Comparison of ENCODE assay signal across 9 mouse cellular contexts in the genomic region with DNA sequence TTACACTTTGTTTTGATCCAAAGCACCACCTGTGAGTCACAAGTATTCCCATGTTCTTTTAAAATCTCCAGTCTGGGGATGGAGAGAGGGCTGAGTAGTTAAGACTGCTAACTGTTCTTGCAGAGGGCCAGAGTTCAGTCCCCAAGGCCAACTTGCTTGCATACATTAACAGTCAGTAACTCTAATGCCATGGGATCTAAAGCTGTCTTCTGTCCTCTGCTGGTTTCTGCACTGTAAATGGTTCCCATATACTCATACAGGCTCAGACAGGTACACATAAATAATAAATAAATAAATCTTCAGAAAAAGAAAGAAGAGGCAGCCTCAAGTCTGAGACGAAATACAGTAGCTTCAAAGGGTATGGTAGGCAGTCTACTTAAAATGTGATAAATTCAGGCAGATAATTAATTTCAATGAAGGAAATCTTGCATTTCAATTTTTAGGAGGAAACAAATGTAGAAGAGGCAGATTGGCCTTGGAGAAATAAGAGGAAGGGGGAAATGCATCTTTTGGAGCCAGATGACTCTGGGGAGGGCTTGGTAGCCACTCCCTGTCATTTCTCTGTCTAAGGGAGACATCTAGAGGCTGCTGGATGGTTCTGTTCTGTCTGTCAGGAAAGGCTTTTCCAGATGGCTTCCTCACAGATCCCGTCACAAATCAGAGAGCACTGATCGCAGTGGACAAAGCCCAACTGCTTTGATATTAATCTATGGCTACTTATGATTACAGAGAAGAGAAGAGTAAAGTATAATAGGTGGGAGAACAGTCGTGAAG. TPM values are rescaled to one million over a fixed set of nuclear protein-coding genes. Genes with fewer than 3 reads are reported as not detected.
DNase-seq lines count a peak whose midpoint lies in the region; ATAC-seq and TF ChIP-seq lines count a peak whose summit lies in the region.
"Had no signal": no experiment of that assay in that cellular context is flagged by ENCODE, and none has a peak within 500 bp of the region (broad histone marks: within the 10 kb centered on the region; RNA-seq: fewer than 3 reads in every experiment).

No protein-coding gene starts in this region.

- TF ChIP-seq CTCF in ES-Bruce4 (IDR thresholded peaks at IDR 0.05; ENCODE audit: low read depth, low read length), result peak; percentile 35
- peak; percentile 64 for TF ChIP-seq CTCF in stomach, postnatal 0 days (IDR thresholded peaks at IDR 0.05; ENCODE audit: low read depth)

- no peak overlapping the region for H3K27ac ChIP-seq in ES-Bruce4 (ENCODE audit: insufficient read depth, low read length)
- H3K27ac ChIP-seq in stomach, postnatal 0 days (replicated peaks), result no peak overlapping the region
- H3K27ac ChIP-seq: lung, embryonic 15.5 days had no signal

- no peak overlapping the region for H3K4me3 ChIP-seq in ES-Bruce4 (ENCODE audit: low read depth, low read length)
- H3K4me3 ChIP-seq in stomach, postnatal 0 days (ENCODE audit: low read depth, low read length), result no peak overlapping the region
- H3K4me3 ChIP-seq: lung, embryonic 15.5 days had no signal

- ATAC-seq in stomach, postnatal 0 days (ENCODE audit: low FRiP score, low TSS enrichment), result no peak

- H3K36me3 ChIP-seq in ES-Bruce4 (ENCODE audit: control insufficient read depth, insufficient read depth, low read length, poor library complexity, severe bottlenecking), result no peaks in the 10 kb centered on the region
- no peaks in the 10 kb centered on the region for H3K36me3 ChIP-seq in stomach, postnatal 0 days (ENCODE audit: control insufficient read depth, insufficient read depth, low read length)
- H3K36me3 ChIP-seq: lung, embryonic 15.5 days had no signal

- no peak for TF ChIP-seq EP300 in ES-Bruce4 (IDR thresholded peaks at IDR 0.05; ENCODE audit: insufficient read depth, low read depth, low read length)
- TF ChIP-seq EP300 in stomach, postnatal 0 days (optimal IDR thresholded peaks at IDR 0.05), result no peak

- WGBS in stomach, postnatal 0 days, result 49% methylated on average over 4 of the region's 4 CpGs

- no peaks in the 10 kb centered on the region for H3K9me3 ChIP-seq in ES-Bruce4 (replicated peaks; ENCODE audit: control insufficient read depth, insufficient read depth, low read length, poor library complexity, severe bottlenecking)
- H3K9me3 ChIP-seq in stomach, postnatal 0 days (ENCODE audit: control insufficient read depth, low read length), result no peaks in the 10 kb centered on the region
- H3K9me3 ChIP-seq: lung, embryonic 15.5 days had no signal

- no peak for TF ChIP-seq POLR2A in ES-Bruce4 (IDR thresholded peaks at IDR 0.05; ENCODE audit: insufficient read depth, low read length)

- no peak overlapping the region for H3K9ac ChIP-seq in ES-Bruce4 (ENCODE audit: low read depth, poor library complexity, severe bottlenecking)
- H3K9ac ChIP-seq in stomach, postnatal 0 days (ENCODE audit: low read length), result no peak overlapping the region
- H3K9ac ChIP-seq: lung, embryonic 15.5 days had no signal

- no peaks in the 10 kb centered on the region for H3K27me3 ChIP-seq in ES-Bruce4 (ENCODE audit: control insufficient read depth, insufficient read depth, low read length, poor library complexity, severe bottlenecking)
- no peaks in the 10 kb centered on the region for H3K27me3 ChIP-seq in stomach, postnatal 0 days (ENCODE audit: control insufficient read depth, insufficient read depth, low read length)
- H3K27me3 ChIP-seq: lung, embryonic 15.5 days had no signal

- H3K4me1 ChIP-seq in ES-Bruce4 (ENCODE audit: control insufficient read depth, insufficient read depth, low read length), result no peaks in the 10 kb centered on the region
- no peaks in the 10 kb centered on the region for H3K4me1 ChIP-seq in stomach, postnatal 0 days (replicated peaks; ENCODE audit: control insufficient read depth, insufficient read depth)
- H3K4me1 ChIP-seq: lung, embryonic 15.5 days had no signal

- DNase-seq in adrenal gland, postnatal 36 days, result peak; percentile 19 to 37
- no peak for DNase-seq in adrenal gland, adult 18-20 months (ENCODE audit: low spot score in 2 of 2)
- DNase-seq in layer of hippocampus, adult 18-20 months (ENCODE audit: low spot score in 2 of 2), result peak; percentile 7 to 65
- no peak for DNase-seq in layer of hippocampus, postnatal 36 days
- peak; percentile 23 for DNase-seq in kidney, postnatal 10 days
- DNase-seq in stomach, postnatal 0 days (ENCODE audit: low spot score), result no peak
- no peak for DNase-seq in testis, postnatal 14 days (ENCODE audit: low spot score)

- H3K4me2 ChIP-seq in stomach, postnatal 0 days (replicated peaks; ENCODE audit: low read depth), result no peak overlapping the region
- H3K4me2 ChIP-seq: lung, embryonic 15.5 days had no signal

RNA-seq across cellular contexts. Expression of a gene that starts 16.2 kb away (rescaled TPM):
- total RNA-seq in adrenal gland, postnatal 36 days (2021), result 10 to 100 TPM; 39.7 to 40.3 TPM
- 10 to 100 TPM; 39.7 to 42.8 TPM for total RNA-seq in adrenal gland, adult 18-20 months (2021)
- 10 to 100 TPM; 41.8 to 42.1 TPM for total RNA-seq in layer of hippocampus, adult 18-20 months (2021)
- 10 to 100 TPM; 41.8 to 45.7 TPM for total RNA-seq in layer of hippocampus, postnatal 36 days (2021)
- polyA plus RNA-seq in ES-Bruce4 (2011; ENCODE audit: insufficient read depth, insufficient read length, low read depth, missing spikeins), result 29.0 and 29.7 TPM in 2 replicates
- 0.53 and 0.62 TPM in 2 replicates for polyA plus RNA-seq in stomach, postnatal 0 days (2015; fragmentation: Nextera tagmentation; extraction: Ambion mirVana)

RNA-seq across cellular contexts. Expression of a gene that starts 18.6 kb away (rescaled TPM):
- 10 to 100 TPM; 21.5 to 27.2 TPM for total RNA-seq in adrenal gland, postnatal 36 days (2021)
- 10 to 100 TPM; 20.1 to 23.7 TPM for total RNA-seq in adrenal gland, adult 18-20 months (2021)
- total RNA-seq in layer of hippocampus, adult 18-20 months (2021), result 10 to 100 TPM; 83.1 to 89.9 TPM
- 10 to 100 TPM; 89.1 to 89.3 TPM for total RNA-seq in layer of hippocampus, postnatal 36 days (2021)
- polyA plus RNA-seq in ES-Bruce4 (2011; ENCODE audit: insufficient read depth, insufficient read length, low read depth, missing spikeins), result 49.7 and 53.0 TPM in 2 replicates
- polyA plus RNA-seq in stomach, postnatal 0 days (2015; fragmentation: Nextera tagmentation; extraction: Ambion mirVana), result 1.4 TPM in 2 replicates

Comparison
In these comparisons a context has a peak if more than half of its experiments do, and no peak if none do; other contexts are left out.
1. DNase-seq: peak in adrenal gland, postnatal 36 days (2 of 2), layer of hippocampus, adult 18-20 months (2 of 2) and kidney, postnatal 10 days (single experiment); none in adrenal gland, adult 18-20 months (0 of 2), layer of hippocampus, postnatal 36 days (0 of 2), stomach, postnatal 0 days (single experiment) and testis, postnatal 14 days (single experiment).